Mouse (Mus musculus): ENCODE data around the gene Mdm1. TPM values are rescaled to one million over a fixed set of nuclear protein-coding genes. Genes with fewer than 3 reads are reported as not detected.
A peak's percentile ranks its signal among the peaks of the same experiment; 100 is the strongest.

The Mdm1 gene
- total and polyA plus RNA-seq, 2 experiments, result 0.35 to 1.1 TPM

DNA sequence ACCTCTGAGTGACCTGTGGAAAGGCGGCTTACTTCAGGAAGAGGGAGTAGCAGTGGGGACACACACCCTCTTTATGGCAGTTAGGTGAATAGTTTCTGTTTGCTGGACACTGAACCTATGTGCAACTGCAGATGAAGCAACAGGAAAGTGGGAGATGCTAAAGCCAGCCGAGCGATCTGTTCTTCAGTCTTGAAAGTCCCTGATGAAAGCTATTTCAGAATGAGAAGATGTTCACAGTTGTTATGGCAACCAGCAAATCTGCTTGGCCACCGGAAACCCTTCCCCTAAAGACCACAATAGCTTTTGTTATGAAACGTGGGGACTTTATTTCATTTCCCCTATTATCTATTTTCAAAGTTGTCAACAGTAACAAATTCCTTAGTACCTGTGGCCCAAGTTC lies 41.0 kb upstream of the Mdm1 start:
- Histone ChIP-seq H3K27me3 (ENCODE audit: control insufficient read depth, insufficient read depth, low read length) (no peaks in the 10 kb centered on the region), H3K9ac (ENCODE audit: low read depth, low read length) (no peak overlapping the region), H3K4me3 (ENCODE audit: insufficient read depth, low read depth, low read length) (no peak overlapping the region), H3K79me2 (ENCODE audit: control insufficient read depth, insufficient read depth, low read length) (no peaks in the 10 kb centered on the region), H3K4me1 (ENCODE audit: control insufficient read depth, insufficient read depth, low read length) (peaks cover 2% of the 10 kb centered on the region), H3K36me3 (ENCODE audit: control insufficient read depth, insufficient read depth, low read length) (no peaks in the 10 kb centered on the region), H3K27ac (replicated peaks; ENCODE audit: insufficient read depth, low read depth, low read length) (no peak overlapping the region)
- TF ChIP-seq POLR2A (IDR thresholded peaks at IDR 0.05; ENCODE audit: extremely low read depth, insufficient read depth, low read length) (no peak), CTCF (IDR thresholded peaks at IDR 0.05; ENCODE audit: low read depth, low read length) (no peak)
- WGBS, result 60% methylated on average over 5 of the region's 5 CpGs
- DNase-seq (ENCODE audit: extremely low read depth, low read depth, low spot score), result peak; percentile 19

GRCm38 (mm10) chr10:118101056-118101455 lies 40.6 kb upstream of the Mdm1 start:
- H3K4me1 ChIP-seq (ENCODE audit: control insufficient read depth, insufficient read depth, low read length), result peaks cover 2% of the 10 kb centered on the region
- whole genome bisulfite sequencing, result 84% methylated on average over 2 of the region's 2 CpGs
- TF ChIP-seq POLR2A (IDR thresholded peaks at IDR 0.05; ENCODE audit: extremely low read depth, insufficient read depth, low read length), result no peak
- TF ChIP-seq CTCF (IDR thresholded peaks at IDR 0.05; ENCODE audit: low read depth, low read length), result no peak
- no peak for DNase-seq (ENCODE audit: extremely low read depth, low read depth, low spot score)
- no peak overlapping the region for H3K4me3 ChIP-seq (ENCODE audit: insufficient read depth, low read depth, low read length)
- H3K36me3 ChIP-seq (ENCODE audit: control insufficient read depth, insufficient read depth, low read length), result no peaks in the 10 kb centered on the region
- no peaks in the 10 kb centered on the region for H3K27me3 ChIP-seq (ENCODE audit: control insufficient read depth, insufficient read depth, low read length)
- H3K9ac ChIP-seq (ENCODE audit: low read depth, low read length), result no peak overlapping the region
- H3K27ac ChIP-seq (replicated peaks; ENCODE audit: insufficient read depth, low read depth, low read length), result no peak overlapping the region
- no peaks in the 10 kb centered on the region for H3K79me2 ChIP-seq (ENCODE audit: control insufficient read depth, insufficient read depth, low read length)

- H3K4me3 ChIP-seq (ENCODE audit: insufficient read depth, low read depth, low read length), result peak overlapping the region; percentile 53; the same call in 1 of the 2 replicates
- no peaks in the 10 kb centered on the region for H3K36me3 ChIP-seq (ENCODE audit: control insufficient read depth, insufficient read depth, low read length)
- TF ChIP-seq POLR2A (IDR thresholded peaks at IDR 0.05; ENCODE audit: extremely low read depth, insufficient read depth, low read length) (no peak), CTCF (IDR thresholded peaks at IDR 0.05; ENCODE audit: low read depth, low read length) (no peak)
- 3% methylated on average over 20 of the region's 20 CpGs for WGBS
- H3K27ac ChIP-seq (replicated peaks; ENCODE audit: insufficient read depth, low read depth, low read length), result peak overlapping the region; percentile 20; the same call in 1 of the 2 replicates
- peak overlapping the region; percentile 36; the same call in 1 of the 2 replicates for H3K9ac ChIP-seq (ENCODE audit: low read depth, low read length)
- no peaks in the 10 kb centered on the region for H3K27me3 ChIP-seq (ENCODE audit: control insufficient read depth, insufficient read depth, low read length)
- peak; percentile 39 for DNase-seq (ENCODE audit: extremely low read depth, low read depth, low spot score)
- H3K4me1 ChIP-seq (ENCODE audit: control insufficient read depth, insufficient read depth, low read length), result peaks cover 2% of the 10 kb centered on the region; the same call in 1 of the 2 replicates
- H3K79me2 ChIP-seq (ENCODE audit: control insufficient read depth, insufficient read depth, low read length), result no peaks in the 10 kb centered on the region
Observed at GRCm38 (mm10) chr10:118103020-118103666, 38.5 kb upstream of the Mdm1 start.

DNA sequence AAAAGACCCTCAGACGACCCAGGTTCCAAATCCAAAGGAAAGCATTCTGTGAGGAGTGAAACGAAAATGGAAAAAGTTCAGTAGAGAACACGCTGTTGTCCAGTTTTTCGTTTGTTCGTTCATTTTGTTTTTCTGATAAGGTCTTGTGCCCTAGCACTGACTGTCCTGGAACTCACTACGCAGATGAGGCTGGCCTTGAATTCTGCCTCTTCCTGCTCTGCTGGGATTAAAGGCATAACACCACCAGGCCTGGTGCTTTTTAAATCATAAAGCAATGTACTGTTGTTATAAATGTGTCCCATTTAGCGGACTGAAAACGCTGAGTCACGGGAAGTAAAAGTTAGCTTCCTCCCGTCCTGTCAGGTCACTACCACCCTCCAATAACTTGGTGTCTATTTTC lies 37.7 kb upstream of the Mdm1 start:
- Histone ChIP-seq H3K36me3 (ENCODE audit: control insufficient read depth, insufficient read depth, low read length) (no peaks in the 10 kb centered on the region), H3K27ac (replicated peaks; ENCODE audit: insufficient read depth, low read depth, low read length) (no peak overlapping the region), H3K27me3 (ENCODE audit: control insufficient read depth, insufficient read depth, low read length) (no peaks in the 10 kb centered on the region), H3K4me1 (ENCODE audit: control insufficient read depth, insufficient read depth, low read length) (peaks cover 2% of the 10 kb centered on the region; the same call in 1 of the 2 replicates), H3K79me2 (ENCODE audit: control insufficient read depth, insufficient read depth, low read length) (no peaks in the 10 kb centered on the region), H3K4me3 (ENCODE audit: insufficient read depth, low read depth, low read length) (no peak overlapping the region), H3K9ac (ENCODE audit: low read depth, low read length) (no peak overlapping the region)
- TF ChIP-seq POLR2A (IDR thresholded peaks at IDR 0.05; ENCODE audit: extremely low read depth, insufficient read depth, low read length) (no peak), CTCF (IDR thresholded peaks at IDR 0.05; ENCODE audit: low read depth, low read length) (no peak)
- WGBS, result 63% methylated on average over 10 of the region's 10 CpGs
- DNase-seq (ENCODE audit: extremely low read depth, low read depth, low spot score), result no peak

DNA sequence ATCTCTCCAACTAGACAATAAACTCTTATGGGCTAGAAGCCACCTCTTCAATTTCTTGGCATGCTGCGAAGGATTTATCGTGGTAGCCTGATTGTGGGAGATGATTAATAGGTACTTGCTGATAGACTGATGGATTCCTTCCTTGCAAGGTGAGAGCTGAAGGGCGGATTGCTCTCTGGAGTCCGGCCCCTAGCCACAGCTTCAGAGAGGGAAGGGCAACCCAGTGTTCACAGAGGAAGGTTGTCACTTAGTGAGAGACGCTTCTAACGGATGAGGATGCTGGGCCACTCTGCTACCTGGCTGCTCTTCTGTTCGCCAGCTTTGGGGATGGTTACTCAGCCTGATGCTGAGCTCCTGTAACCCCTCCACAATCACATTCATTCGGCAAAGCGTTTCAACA lies 34.6 kb upstream of the Mdm1 start:
- Histone ChIP-seq H3K4me1 (ENCODE audit: control insufficient read depth, insufficient read depth, low read length) (peaks cover 2% of the 10 kb centered on the region; the same call in 1 of the 2 replicates), H3K36me3 (ENCODE audit: control insufficient read depth, insufficient read depth, low read length) (no peaks in the 10 kb centered on the region), H3K27ac (replicated peaks; ENCODE audit: insufficient read depth, low read depth, low read length) (no peak overlapping the region), H3K79me2 (ENCODE audit: control insufficient read depth, insufficient read depth, low read length) (no peaks in the 10 kb centered on the region), H3K4me3 (ENCODE audit: insufficient read depth, low read depth, low read length) (no peak overlapping the region), H3K27me3 (ENCODE audit: control insufficient read depth, insufficient read depth, low read length) (no peaks in the 10 kb centered on the region), H3K9ac (ENCODE audit: low read depth, low read length) (no peak overlapping the region)
- 79% methylated on average over 9 of the region's 9 CpGs for WGBS
- no peak for DNase-seq (ENCODE audit: extremely low read depth, low read depth, low spot score)
- TF ChIP-seq POLR2A (IDR thresholded peaks at IDR 0.05; ENCODE audit: extremely low read depth, insufficient read depth, low read length) (no peak), CTCF (IDR thresholded peaks at IDR 0.05; ENCODE audit: low read depth, low read length) (no peak)
